Mouse (Mus musculus) fat pad, adult 2 months (tissue): Measurements from ENCODE around the gene Hoxa2.

ENCODE experiments used
- DNase-seq: peaks from one replicate; pipeline ENCODE4 v3.0.0-alpha.2; 2011; ENCODE audit warnings: low read depth, low spot score; ENCODE audit errors: extremely low read depth

Gene Hoxa2

DNA sequence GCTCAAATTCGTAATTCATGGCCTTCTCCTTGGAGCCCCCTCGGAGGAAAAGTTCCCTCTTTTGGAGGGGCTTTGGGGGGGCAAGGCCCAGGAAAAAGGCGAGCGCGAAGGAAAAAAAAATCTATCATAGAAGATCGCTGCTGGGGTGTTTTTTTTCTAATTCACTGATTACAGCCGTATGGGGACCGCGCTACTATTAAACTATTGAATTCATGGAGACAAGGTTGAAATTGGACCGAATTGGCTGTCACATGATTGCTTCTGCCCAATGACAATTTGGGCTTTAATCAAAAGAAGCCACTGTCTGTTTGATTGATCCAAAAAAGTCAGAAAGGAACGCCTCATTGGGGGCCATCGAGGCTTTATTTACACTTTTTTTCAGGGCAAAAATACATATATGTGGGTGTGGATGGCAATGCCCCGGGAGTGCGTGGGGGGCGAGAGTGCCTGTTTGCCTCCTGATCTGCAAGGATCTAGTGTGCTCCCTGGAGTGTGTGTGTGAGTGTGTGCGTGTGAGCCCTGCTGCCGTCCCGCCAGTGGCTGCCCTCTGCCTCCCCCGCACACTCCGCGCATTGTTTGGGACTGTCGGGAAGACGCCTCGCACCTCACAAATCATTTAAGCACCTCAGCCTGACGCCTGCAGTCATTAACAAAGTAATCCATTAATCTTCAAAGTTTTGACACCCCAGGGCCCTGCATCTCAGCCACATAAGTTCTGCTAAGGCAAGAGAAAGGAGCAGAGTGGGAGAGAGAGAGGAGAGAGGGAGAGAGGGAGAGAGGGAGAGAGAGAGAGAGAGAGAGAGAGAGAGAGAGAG lies at the start of gene Hoxa2:
Hoxa2 (minus strand) TSS at position 206 of the 815 bp plus-strand sequence.
- no peak for DNase-seq

- DNase-seq = no peak
These were observed 49.6 kb upstream of the Hoxa2 start for GRCm38 (mm10) chr6:52214271-52214670.

- DNase-seq = no peak
These were observed 48.7 kb upstream of the Hoxa2 start, which contains the start of the genes Hoxa3 and Gm28308 for GRCm38 (mm10) chr6:52213119-52213986. TSS of gene Hoxa3 (minus strand) at chr6:52213336. TSS of gene Gm28308 (minus strand) at chr6:52213339.

DNA sequence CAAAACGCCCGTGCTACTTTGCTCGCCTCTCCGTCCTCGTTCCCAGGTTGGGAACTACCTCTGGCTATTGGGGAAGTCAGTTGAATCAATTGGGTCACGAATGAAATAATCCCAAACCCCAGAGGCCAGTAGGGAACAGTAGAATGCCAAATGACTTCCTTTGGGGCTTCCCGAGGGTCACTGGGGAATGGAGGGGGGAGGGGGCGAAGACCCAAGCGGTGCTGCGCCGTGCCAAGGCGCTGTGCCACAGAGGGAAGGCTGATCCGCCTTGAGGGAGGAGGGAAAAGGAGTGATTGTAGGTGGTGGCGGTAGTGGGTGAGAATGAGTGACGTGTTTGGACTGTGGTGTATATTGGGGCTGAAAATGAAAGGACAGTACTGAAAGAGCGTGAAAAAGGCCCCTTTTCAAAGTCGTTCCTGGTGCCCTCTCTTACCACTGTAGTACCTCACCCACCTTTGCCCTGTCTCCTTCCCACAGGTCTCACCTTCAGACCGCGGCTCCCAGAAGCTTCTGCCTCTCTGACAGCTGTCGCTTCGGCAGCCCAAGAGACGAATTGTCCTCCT lies 48.0 kb upstream of the Hoxa2 start:
- no peak for DNase-seq

DNA sequence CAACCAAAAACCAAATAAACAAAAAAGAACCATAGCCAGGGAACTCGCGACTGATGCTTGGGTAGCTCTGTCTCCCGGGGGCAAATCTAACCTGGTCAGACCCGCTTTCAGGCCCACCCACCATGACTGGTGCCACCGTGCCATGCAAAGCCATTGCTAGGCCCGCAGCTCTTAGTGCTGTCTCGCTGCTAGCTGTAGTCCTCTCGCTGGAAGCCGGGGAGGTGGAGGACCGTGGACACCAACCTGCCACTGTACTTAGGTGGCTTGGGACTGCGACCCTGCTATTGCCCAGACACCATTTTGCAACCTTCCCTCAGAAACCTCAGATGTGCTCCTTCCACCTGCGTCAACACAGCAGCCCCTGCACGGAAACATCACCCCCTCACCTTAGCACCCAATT lies 47.3 kb upstream of the Hoxa2 start:
- DNase-seq = no peak

GRCm38 (mm10) chr6:52211170-52211935 lies 46.7 kb upstream of the Hoxa2 start:
- DNase-seq = no peak

GRCm38 (mm10) chr6:52209685-52210046 lies 45.0 kb upstream of the Hoxa2 start:
- DNase-seq = no peak

GRCm38 (mm10) chr6:52208868-52209684 lies 44.4 kb upstream of the Hoxa2 start:
- no peak for DNase-seq

DNA sequence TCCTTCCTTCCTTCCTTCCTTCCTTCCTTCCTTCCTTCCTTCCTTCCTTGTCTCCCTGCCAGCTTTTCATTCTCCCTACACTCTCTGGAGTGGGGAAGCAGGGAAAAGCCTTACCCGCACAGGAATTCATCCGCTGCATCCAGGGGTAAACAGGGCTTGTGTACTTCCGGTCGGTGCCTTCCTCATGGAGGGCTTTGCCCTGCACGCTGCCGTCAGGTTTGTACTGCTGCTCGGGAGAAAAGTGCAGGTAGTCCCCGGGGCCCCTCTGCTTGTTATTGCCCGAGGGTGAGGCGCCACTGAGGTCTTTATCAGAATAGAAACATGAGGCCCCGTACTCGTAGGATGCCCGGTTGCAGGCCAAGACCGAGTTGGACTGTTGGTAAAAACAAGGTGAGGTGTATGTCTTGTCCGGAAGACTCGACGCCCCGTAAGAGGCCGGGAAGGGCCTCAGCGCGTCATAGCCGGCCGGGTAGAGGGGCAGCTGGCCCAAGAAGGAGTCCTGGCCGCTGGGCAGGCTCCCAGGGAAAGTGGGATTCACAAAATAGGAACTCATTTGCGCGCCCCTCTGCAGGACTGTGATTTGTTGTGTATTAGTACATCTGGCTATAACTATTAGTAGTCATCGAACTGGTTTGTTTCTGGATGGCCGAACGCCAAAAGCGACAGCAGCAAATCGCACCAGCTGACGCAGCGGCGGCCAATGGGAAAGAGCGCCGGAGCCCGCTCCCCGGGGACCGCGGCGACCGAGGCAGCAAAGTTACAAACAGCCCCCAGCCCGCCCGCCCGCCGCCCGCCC lies 43.6 kb upstream of the Hoxa2 start, which contains the start of gene Hoxa6:
Hoxa6 (minus strand) TSS at position 651 of the 796 bp plus-strand sequence.
- DNase-seq = no peak

- no peak for DNase-seq
These were observed 43.0 kb upstream of the Hoxa2 start for GRCm38 (mm10) chr6:52207684-52207976.

DNA sequence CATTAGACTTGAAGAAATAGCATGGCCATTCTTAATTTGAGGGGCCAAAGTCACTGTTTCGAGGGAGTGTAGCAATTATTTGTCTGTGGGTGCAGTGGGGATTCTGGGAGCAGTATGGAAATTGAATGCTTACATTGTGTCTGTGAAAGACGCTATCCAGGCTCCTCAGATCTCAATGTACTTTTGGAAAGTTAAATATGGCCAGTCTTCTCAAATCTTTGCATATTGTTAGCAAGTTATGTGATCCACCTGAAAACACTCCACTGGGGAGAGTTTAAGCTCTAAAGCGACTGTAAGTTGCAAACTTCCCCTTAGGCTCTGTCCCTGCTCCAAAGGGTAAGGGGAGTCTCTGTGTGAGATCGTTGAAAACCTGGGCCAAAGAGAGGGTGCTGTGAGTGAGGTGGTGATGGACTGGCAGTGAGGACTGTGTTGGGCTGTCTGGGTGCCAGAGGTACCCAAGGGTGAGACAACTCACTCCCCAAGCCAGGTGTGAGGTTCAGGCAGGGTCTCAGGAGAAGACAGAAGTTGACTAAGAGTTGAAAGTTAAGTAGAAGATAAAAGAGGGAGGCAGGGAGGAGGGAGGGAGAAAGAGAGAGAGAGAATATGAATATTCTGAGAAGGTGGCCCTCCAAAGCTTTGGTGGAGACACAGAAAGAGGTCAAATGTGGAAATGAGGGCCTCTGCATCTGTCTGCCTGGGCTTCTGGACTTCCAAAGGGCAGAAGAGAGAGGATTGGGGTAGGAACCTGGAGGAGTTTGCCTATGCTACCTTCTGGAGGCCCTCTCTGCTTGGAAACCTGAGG lies 42.5 kb upstream of the Hoxa2 start:
- no peak for DNase-seq

GRCm38 (mm10) chr6:52205638-52206621 lies 41.3 kb upstream of the Hoxa2 start:
- DNase-seq = no peak

GRCm38 (mm10) chr6:52205221-52205620 lies 40.6 kb upstream of the Hoxa2 start:
- no peak for DNase-seq

- no peak for DNase-seq
These were observed 39.6 kb upstream of the Hoxa2 start, which contains the start of gene Hoxa5 for GRCm38 (mm10) chr6:52204050-52204752. TSS of gene Hoxa5 (minus strand) at chr6:52204587.

GRCm38 (mm10) chr6:52203371-52204049 lies 38.9 kb upstream of the Hoxa2 start:
- DNase-seq = no peak

DNA sequence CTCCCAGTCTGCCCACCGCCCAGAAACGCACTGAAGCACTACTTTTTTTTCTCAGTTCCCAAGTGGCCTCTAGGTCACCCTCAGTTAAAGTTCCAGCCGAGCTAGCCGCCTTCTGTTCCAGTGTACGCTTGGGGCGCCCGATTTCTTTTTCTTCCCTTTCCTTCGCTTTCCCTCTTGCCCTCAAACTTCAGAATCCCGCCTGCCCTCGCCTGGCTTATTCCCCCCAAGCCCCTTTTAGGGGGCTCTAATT lies 38.4 kb upstream of the Hoxa2 start:
- DNase-seq = no peak
